Mouse (Mus musculus): ENCODE measurements around the gene Slc7a11. TPM values are rescaled to one million over a fixed set of nuclear protein-coding genes. Genes with fewer than 3 reads are reported as not detected.

Gene Slc7a11
- polyA plus RNA-seq, 1 experiment, result 7.2 TPM

DNA sequence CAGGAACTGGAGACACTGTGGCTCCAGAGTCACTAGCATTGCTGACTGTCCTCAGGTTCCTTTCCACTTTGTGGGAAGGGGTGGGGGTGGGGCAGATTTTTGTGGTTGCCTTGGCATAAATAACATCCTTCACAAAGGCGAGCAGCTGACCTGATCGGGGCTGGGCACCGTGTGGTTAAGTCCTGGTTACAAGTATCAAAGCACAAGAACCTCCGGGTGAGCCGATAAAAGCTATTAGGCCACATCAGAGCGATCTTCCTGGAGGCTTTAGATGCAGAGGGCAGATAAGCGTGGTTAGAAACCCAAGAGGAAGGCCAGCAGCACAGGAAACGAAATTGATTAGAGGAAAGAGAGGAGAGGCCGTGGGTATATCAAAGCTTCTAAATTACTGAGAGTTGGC is 55.1 kb downstream of the Slc7a11 start:
- H3K27me3 ChIP-seq (ENCODE audit: control insufficient read depth, insufficient read depth, insufficient read length), result no peaks in the 10 kb centered on the region
- H3ac ChIP-seq (ENCODE audit: control insufficient read depth, insufficient read length), result no peak overlapping the region
- no peaks in the 10 kb centered on the region for H3K79me2 ChIP-seq (ENCODE audit: control insufficient read depth, insufficient read depth)
- TF ChIP-seq MAX (IDR thresholded peaks at IDR 0.05; ENCODE audit: low read depth), result no peak
- TF ChIP-seq USF1 (IDR thresholded peaks at IDR 0.05; ENCODE audit: low read depth), result no peak
- TF ChIP-seq CEBPB (IDR thresholded peaks at IDR 0.05; ENCODE audit: insufficient read depth, poor library complexity, severe bottlenecking), result no peak
- no peak for TF ChIP-seq REST (IDR thresholded peaks at IDR 0.05; ENCODE audit: insufficient read depth, insufficient read length)
- no peak for TF ChIP-seq TCF3 (IDR thresholded peaks at IDR 0.05; ENCODE audit: insufficient read length, low read depth)
- no peak for TF ChIP-seq POLR2AphosphoS2 (IDR thresholded peaks at IDR 0.05; ENCODE audit: insufficient read length, low read depth)
- no peak for TF ChIP-seq TCF12 (IDR thresholded peaks at IDR 0.05; ENCODE audit: insufficient read depth, poor library complexity, severe bottlenecking)
- TF ChIP-seq SRF (IDR thresholded peaks at IDR 0.05; ENCODE audit: control insufficient read depth, insufficient read length, low read depth), result no peak
- TF ChIP-seq MYOD1 (IDR thresholded peaks at IDR 0.05; ENCODE audit: control insufficient read depth in 1 of 3, insufficient read length in 2 of 3, low read depth in 2 of 3), result peak in 1 of 3 experiments; percentile 72
- no peak for TF ChIP-seq E2F4 (IDR thresholded peaks at IDR 0.05; ENCODE audit: insufficient read depth)
- TF ChIP-seq POLR2A (IDR thresholded peaks at IDR 0.05; ENCODE audit: insufficient read length, low read depth), result no peak
- peak in 2 of 3 experiments; percentile 49 to 71 for TF ChIP-seq MYOG (IDR thresholded peaks at IDR 0.05; ENCODE audit: control insufficient read depth in 1 of 3, insufficient read depth in 1 of 3, insufficient read length in 2 of 3, low read depth in 2 of 3)
- peaks cover 3% of the 10 kb centered on the region for H3K36me3 ChIP-seq (ENCODE audit: control insufficient read depth, insufficient read depth)
- H3K4me3 ChIP-seq, result no peak overlapping the region
- peak overlapping the region; percentile 15 for H3K4me2 ChIP-seq (ENCODE audit: low read depth)

DNA sequence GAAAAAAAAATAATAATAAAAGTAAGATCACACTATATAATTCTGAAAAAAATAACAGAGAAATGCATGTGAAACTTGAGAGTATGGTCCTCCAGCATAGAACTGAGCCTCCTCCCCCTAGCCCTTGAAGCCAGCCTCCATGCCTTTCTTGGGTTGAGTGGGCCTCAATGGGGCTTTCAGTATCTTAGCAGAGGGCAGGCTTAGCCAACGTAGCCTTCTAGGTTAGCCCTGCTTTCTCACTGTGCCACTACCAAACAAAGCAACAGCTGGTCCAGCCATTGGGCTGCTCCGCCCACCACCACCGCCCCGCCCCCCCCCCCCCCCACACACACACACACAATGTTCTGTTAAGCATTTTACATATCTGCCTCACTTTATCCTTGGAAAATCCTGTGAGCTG is 56.1 kb downstream of the Slc7a11 start:
- no peaks in the 10 kb centered on the region for H3K27me3 ChIP-seq (ENCODE audit: control insufficient read depth, insufficient read depth, insufficient read length)
- no peak for TF ChIP-seq POLR2A (IDR thresholded peaks at IDR 0.05; ENCODE audit: insufficient read length, low read depth)
- no peak for TF ChIP-seq TCF3 (IDR thresholded peaks at IDR 0.05; ENCODE audit: insufficient read length, low read depth)
- peak in 1 of 3 experiments; percentile 2 for TF ChIP-seq MYOG (IDR thresholded peaks at IDR 0.05; ENCODE audit: control insufficient read depth in 1 of 3, insufficient read depth in 1 of 3, insufficient read length in 2 of 3, low read depth in 2 of 3)
- no peak for TF ChIP-seq TCF12 (IDR thresholded peaks at IDR 0.05; ENCODE audit: insufficient read depth, poor library complexity, severe bottlenecking)
- no peak for TF ChIP-seq POLR2AphosphoS2 (IDR thresholded peaks at IDR 0.05; ENCODE audit: insufficient read length, low read depth)
- TF ChIP-seq REST (IDR thresholded peaks at IDR 0.05; ENCODE audit: insufficient read depth, insufficient read length), result no peak
- TF ChIP-seq MYOD1 (IDR thresholded peaks at IDR 0.05; ENCODE audit: control insufficient read depth in 1 of 3, insufficient read length in 2 of 3, low read depth in 2 of 3), result peak in 1 of 3 experiments; percentile 53
- TF ChIP-seq CEBPB (IDR thresholded peaks at IDR 0.05; ENCODE audit: insufficient read depth, poor library complexity, severe bottlenecking), result no peak
- no peak for TF ChIP-seq SRF (IDR thresholded peaks at IDR 0.05; ENCODE audit: control insufficient read depth, insufficient read length, low read depth)
- TF ChIP-seq USF1 (IDR thresholded peaks at IDR 0.05; ENCODE audit: low read depth), result no peak
- TF ChIP-seq MAX (IDR thresholded peaks at IDR 0.05; ENCODE audit: low read depth), result no peak
- no peak for TF ChIP-seq E2F4 (IDR thresholded peaks at IDR 0.05; ENCODE audit: insufficient read depth)
- H3K4me2 ChIP-seq (ENCODE audit: low read depth), result no peak overlapping the region
- no peaks in the 10 kb centered on the region for H3K79me2 ChIP-seq (ENCODE audit: control insufficient read depth, insufficient read depth)
- H3ac ChIP-seq (ENCODE audit: control insufficient read depth, insufficient read length), result no peak overlapping the region
- H3K36me3 ChIP-seq (ENCODE audit: control insufficient read depth, insufficient read depth), result peaks cover 6% of the 10 kb centered on the region
- H3K4me3 ChIP-seq, result no peak overlapping the region

DNA sequence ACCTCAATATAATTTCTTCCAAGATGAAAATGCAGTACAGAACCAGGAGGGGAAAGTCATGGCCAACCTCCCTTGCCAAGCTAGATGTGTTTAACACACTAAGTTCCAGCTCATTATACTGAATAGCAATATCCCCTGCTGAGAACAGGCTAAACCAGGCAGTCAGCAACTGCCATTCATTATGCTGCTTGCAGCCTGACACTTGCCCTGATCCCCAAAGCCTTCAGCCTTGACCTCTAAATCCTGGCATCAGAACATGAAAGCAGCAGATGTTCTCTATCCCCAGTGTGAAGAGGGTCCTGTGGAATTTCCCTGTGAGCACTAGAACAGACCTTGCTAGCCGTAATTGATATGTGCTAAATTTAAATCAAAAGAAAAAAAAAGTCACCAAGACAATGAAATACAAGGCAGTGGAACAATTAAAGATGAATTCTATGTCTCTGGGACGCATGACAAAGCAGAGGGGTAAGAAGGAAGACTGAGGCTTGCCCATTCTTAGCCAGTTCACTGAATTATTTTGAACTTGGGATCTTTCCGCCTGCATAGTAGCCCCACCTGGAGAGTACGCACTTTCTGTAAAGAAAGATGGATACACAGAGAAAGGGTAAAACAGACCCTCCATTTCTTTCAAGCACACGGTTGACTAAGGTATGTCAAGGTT is 56.7 kb downstream of the Slc7a11 start:
- TF ChIP-seq REST (IDR thresholded peaks at IDR 0.05; ENCODE audit: insufficient read depth, insufficient read length) (no peak), USF1 (IDR thresholded peaks at IDR 0.05; ENCODE audit: low read depth) (no peak), MAX (IDR thresholded peaks at IDR 0.05; ENCODE audit: low read depth) (no peak), SRF (IDR thresholded peaks at IDR 0.05; ENCODE audit: control insufficient read depth, insufficient read length, low read depth) (no peak), POLR2A (IDR thresholded peaks at IDR 0.05; ENCODE audit: insufficient read length, low read depth) (no peak), POLR2AphosphoS2 (IDR thresholded peaks at IDR 0.05; ENCODE audit: insufficient read length, low read depth) (no peak), MYOG (IDR thresholded peaks at IDR 0.05; ENCODE audit: control insufficient read depth in 1 of 3, insufficient read depth in 1 of 3, insufficient read length in 2 of 3, low read depth in 2 of 3) (no peak), E2F4 (IDR thresholded peaks at IDR 0.05; ENCODE audit: insufficient read depth) (no peak), MYOD1 (IDR thresholded peaks at IDR 0.05; ENCODE audit: control insufficient read depth in 1 of 3, insufficient read length in 2 of 3, low read depth in 2 of 3) (no peak), TCF12 (IDR thresholded peaks at IDR 0.05; ENCODE audit: insufficient read depth, poor library complexity, severe bottlenecking) (no peak), TCF3 (IDR thresholded peaks at IDR 0.05; ENCODE audit: insufficient read length, low read depth) (no peak), CEBPB (IDR thresholded peaks at IDR 0.05; ENCODE audit: insufficient read depth, poor library complexity, severe bottlenecking) (no peak)
- Histone ChIP-seq H3K79me2 (ENCODE audit: control insufficient read depth, insufficient read depth) (no peaks in the 10 kb centered on the region), H3ac (ENCODE audit: control insufficient read depth, insufficient read length) (no peak overlapping the region), H3K27me3 (ENCODE audit: control insufficient read depth, insufficient read depth, insufficient read length) (no peaks in the 10 kb centered on the region), H3K4me3 (no peak overlapping the region), H3K4me2 (ENCODE audit: low read depth) (no peak overlapping the region), H3K36me3 (ENCODE audit: control insufficient read depth, insufficient read depth) (peaks cover 6% of the 10 kb centered on the region)

DNA sequence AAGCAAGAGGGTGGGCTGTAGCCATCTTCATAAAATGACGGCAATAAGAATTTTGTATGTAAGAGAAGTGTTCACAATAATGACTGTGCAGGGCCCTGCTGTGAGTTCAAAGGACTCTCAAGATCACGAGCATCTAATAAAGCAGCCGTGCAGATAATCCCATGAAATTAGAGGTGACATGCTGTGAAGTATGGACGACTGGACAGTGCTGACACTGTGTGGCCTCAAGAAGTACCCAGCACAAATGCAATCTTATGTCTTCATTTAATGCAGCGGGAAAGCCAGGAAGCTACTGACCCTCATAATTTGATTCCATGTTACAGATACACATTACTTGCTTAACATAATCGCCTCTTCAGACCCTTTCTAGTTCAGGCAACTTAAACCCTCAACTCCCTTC is 57.3 kb downstream of the Slc7a11 start:
- no peak overlapping the region for H3K4me3 ChIP-seq
- no peaks in the 10 kb centered on the region for H3K27me3 ChIP-seq (ENCODE audit: control insufficient read depth, insufficient read depth, insufficient read length)
- no peaks in the 10 kb centered on the region for H3K79me2 ChIP-seq (ENCODE audit: control insufficient read depth, insufficient read depth)
- peaks cover 9% of the 10 kb centered on the region for H3K36me3 ChIP-seq (ENCODE audit: control insufficient read depth, insufficient read depth)
- H3K4me2 ChIP-seq (ENCODE audit: low read depth), result no peak overlapping the region
- no peak for TF ChIP-seq POLR2AphosphoS2 (IDR thresholded peaks at IDR 0.05; ENCODE audit: insufficient read length, low read depth)
- no peak for TF ChIP-seq MAX (IDR thresholded peaks at IDR 0.05; ENCODE audit: low read depth)
- TF ChIP-seq E2F4 (IDR thresholded peaks at IDR 0.05; ENCODE audit: insufficient read depth), result no peak
- no peak for TF ChIP-seq TCF3 (IDR thresholded peaks at IDR 0.05; ENCODE audit: insufficient read length, low read depth)
- TF ChIP-seq MYOG (IDR thresholded peaks at IDR 0.05; ENCODE audit: control insufficient read depth in 1 of 3, insufficient read depth in 1 of 3, insufficient read length in 2 of 3, low read depth in 2 of 3), result no peak
- TF ChIP-seq MYOD1 (IDR thresholded peaks at IDR 0.05; ENCODE audit: control insufficient read depth in 1 of 3, insufficient read length in 2 of 3, low read depth in 2 of 3), result no peak
- TF ChIP-seq CEBPB (IDR thresholded peaks at IDR 0.05; ENCODE audit: insufficient read depth, poor library complexity, severe bottlenecking), result no peak
- TF ChIP-seq POLR2A (IDR thresholded peaks at IDR 0.05; ENCODE audit: insufficient read length, low read depth), result no peak
- no peak for TF ChIP-seq TCF12 (IDR thresholded peaks at IDR 0.05; ENCODE audit: insufficient read depth, poor library complexity, severe bottlenecking)
- TF ChIP-seq USF1 (IDR thresholded peaks at IDR 0.05; ENCODE audit: low read depth), result no peak
- no peak for TF ChIP-seq SRF (IDR thresholded peaks at IDR 0.05; ENCODE audit: control insufficient read depth, insufficient read length, low read depth)
- no peak for TF ChIP-seq REST (IDR thresholded peaks at IDR 0.05; ENCODE audit: insufficient read depth, insufficient read length)
- no peak overlapping the region for H3ac ChIP-seq (ENCODE audit: control insufficient read depth, insufficient read length)
